Mouse (Mus musculus): ENCODE measurements around the gene Kif11. TPM values are rescaled to one million over a fixed set of nuclear protein-coding genes. Genes with fewer than 3 reads are reported as not detected.
A peak's percentile ranks its signal among the peaks of the same experiment; 100 is the strongest.

Gene Kif11
- total and polyA plus RNA-seq, 2 experiments = 0.11 to 0.55 TPM

DNA sequence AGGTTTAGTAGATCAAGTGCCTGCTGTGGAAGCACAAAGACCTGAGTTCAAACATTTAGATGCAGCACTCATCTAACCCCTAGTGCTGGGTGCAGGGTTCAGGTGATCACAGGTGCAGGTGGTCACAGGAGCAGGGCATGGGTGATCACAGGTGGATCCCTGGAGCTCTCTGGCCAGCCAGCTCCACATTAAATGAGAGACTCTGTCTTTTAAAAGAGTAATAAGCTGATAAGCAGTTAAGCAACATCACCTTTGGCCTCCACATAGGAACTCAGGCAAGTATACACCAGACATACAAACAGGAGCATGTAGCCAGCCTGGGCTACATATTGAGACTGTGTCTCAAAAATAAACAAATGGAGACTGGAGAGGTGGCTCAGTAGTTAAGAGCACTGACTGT, 27.3 kb upstream of the Kif11 start:
- Histone ChIP-seq H3K36me3 (ENCODE audit: control insufficient read depth, insufficient read depth, low read length) (peaks cover 5% of the 10 kb centered on the region), H3K27me3 (ENCODE audit: control insufficient read depth, insufficient read depth, low read length) (no peaks in the 10 kb centered on the region), H3K4me3 (ENCODE audit: insufficient read depth, low read depth, low read length) (no peak overlapping the region), H3K4me1 (ENCODE audit: control insufficient read depth, insufficient read depth, low read length) (peaks cover 13% of the 10 kb centered on the region), H3K79me2 (ENCODE audit: control insufficient read depth, insufficient read depth, low read length) (peaks cover 17% of the 10 kb centered on the region; the same call in 1 of the 2 replicates), H3K27ac (replicated peaks; ENCODE audit: insufficient read depth, low read depth, low read length) (no peak overlapping the region; the same call in 1 of the 2 replicates), H3K9ac (ENCODE audit: low read depth, low read length) (no peak overlapping the region)
- TF ChIP-seq POLR2A (IDR thresholded peaks at IDR 0.05; ENCODE audit: extremely low read depth, insufficient read depth, low read length) = no peak
- TF ChIP-seq CTCF (IDR thresholded peaks at IDR 0.05; ENCODE audit: low read depth, low read length) = no peak
- DNase-seq (ENCODE audit: extremely low read depth, low read depth, low spot score) = peak; percentile 85

DNA sequence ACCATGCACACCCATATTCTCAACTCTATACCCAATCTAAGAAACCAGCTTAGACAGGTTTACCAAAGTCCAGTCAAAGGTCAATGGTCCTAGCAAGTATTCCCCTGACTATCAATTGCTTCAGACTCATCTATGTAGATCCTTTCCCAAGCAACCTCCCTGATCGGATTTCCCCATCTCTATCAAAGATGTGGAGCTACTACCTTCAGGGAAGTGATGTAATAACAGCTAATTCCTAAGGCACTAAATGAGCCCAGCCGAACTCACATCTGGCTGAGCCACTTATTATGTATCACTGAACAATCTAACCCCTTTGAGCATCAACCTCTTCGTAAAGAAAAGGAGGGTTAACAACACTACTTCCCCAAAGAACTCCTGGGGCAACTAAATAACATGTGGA, 23.4 kb upstream of the Kif11 start:
- Histone ChIP-seq H3K27me3 (ENCODE audit: control insufficient read depth, insufficient read depth, low read length) (no peaks in the 10 kb centered on the region), H3K27ac (replicated peaks; ENCODE audit: insufficient read depth, low read depth, low read length) (no peak overlapping the region), H3K9ac (ENCODE audit: low read depth, low read length) (no peak overlapping the region), H3K36me3 (ENCODE audit: control insufficient read depth, insufficient read depth, low read length) (peaks cover 5% of the 10 kb centered on the region), H3K4me1 (ENCODE audit: control insufficient read depth, insufficient read depth, low read length) (peaks cover 10% of the 10 kb centered on the region), H3K4me3 (ENCODE audit: insufficient read depth, low read depth, low read length) (no peak overlapping the region), H3K79me2 (ENCODE audit: control insufficient read depth, insufficient read depth, low read length) (peaks cover 13% of the 10 kb centered on the region; the same call in 1 of the 2 replicates)
- TF ChIP-seq POLR2A (IDR thresholded peaks at IDR 0.05; ENCODE audit: extremely low read depth, insufficient read depth, low read length) = no peak
- no peak for TF ChIP-seq CTCF (IDR thresholded peaks at IDR 0.05; ENCODE audit: low read depth, low read length)
- DNase-seq (ENCODE audit: extremely low read depth, low read depth, low spot score) = no peak
- WGBS = 97% methylated on average over 3 of the region's 3 CpGs

DNA sequence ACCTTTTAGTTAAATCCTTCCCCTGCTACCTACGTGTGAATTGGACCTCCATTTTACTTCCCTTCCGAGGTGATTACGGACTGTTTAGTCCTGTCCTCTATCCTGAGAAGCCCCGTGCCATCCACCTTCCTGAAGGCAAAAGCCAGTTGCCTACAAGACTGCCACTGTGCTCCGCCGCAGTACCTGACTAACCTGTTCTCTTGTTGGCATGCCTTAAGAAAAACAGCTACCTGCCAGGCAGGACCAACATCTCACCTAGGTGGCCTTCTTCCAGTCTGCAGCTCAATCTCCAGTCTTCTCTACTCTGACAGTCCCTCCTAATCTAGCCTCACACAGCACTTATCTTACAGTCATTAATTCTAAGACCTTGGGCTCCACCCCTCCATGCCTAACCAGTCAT, 22.9 kb upstream of the Kif11 start:
- H3K9ac ChIP-seq (ENCODE audit: low read depth, low read length) = no peak overlapping the region

DNA sequence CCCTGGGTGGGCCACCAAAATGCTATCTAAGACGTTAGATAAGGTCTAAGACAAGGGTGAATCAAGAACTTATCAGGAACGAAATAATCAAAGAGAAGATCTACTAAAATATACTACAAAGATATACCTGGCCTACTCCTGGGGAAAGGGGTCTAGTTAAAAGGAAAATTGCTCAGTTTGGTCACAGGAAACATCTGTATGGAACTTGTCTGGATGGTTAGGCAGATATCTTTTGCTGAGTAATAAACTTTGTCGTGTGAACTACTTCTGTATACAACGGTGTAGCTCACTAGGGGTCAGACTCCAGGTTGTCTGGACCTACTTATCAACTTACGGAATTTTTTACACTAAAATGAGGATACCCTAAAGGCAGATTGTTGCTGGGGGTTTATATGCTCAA, 16.2 kb upstream of the Kif11 start:
- no peaks in the 10 kb centered on the region; the same call in 1 of the 2 replicates for H3K79me2 ChIP-seq (ENCODE audit: control insufficient read depth, insufficient read depth, low read length)
- TF ChIP-seq POLR2A (IDR thresholded peaks at IDR 0.05; ENCODE audit: extremely low read depth, insufficient read depth, low read length) (no peak), CTCF (IDR thresholded peaks at IDR 0.05; ENCODE audit: low read depth, low read length) (no peak)
- H3K4me1 ChIP-seq (ENCODE audit: control insufficient read depth, insufficient read depth, low read length) = peaks cover 1% of the 10 kb centered on the region; the same call in 1 of the 2 replicates
- no peak overlapping the region for H3K27ac ChIP-seq (replicated peaks; ENCODE audit: insufficient read depth, low read depth, low read length)
- H3K4me3 ChIP-seq (ENCODE audit: insufficient read depth, low read depth, low read length) = no peak overlapping the region
- H3K36me3 ChIP-seq (ENCODE audit: control insufficient read depth, insufficient read depth, low read length) = no peaks in the 10 kb centered on the region
- DNase-seq (ENCODE audit: extremely low read depth, low read depth, low spot score) = no peak
- WGBS = 77% methylated on average over 5 of the region's 5 CpGs
- no peaks in the 10 kb centered on the region for H3K27me3 ChIP-seq (ENCODE audit: control insufficient read depth, insufficient read depth, low read length)
- H3K9ac ChIP-seq (ENCODE audit: low read depth, low read length) = no peak overlapping the region

More for the DNA sequence above, 22.9 kb upstream of the Kif11 start:
- Histone ChIP-seq H3K79me2 (ENCODE audit: control insufficient read depth, insufficient read depth, low read length) (peaks cover 13% of the 10 kb centered on the region; the same call in 1 of the 2 replicates), H3K27ac (replicated peaks; ENCODE audit: insufficient read depth, low read depth, low read length) (no peak overlapping the region), H3K36me3 (ENCODE audit: control insufficient read depth, insufficient read depth, low read length) (peaks cover 5% of the 10 kb centered on the region), H3K4me3 (ENCODE audit: insufficient read depth, low read depth, low read length) (no peak overlapping the region), H3K4me1 (ENCODE audit: control insufficient read depth, insufficient read depth, low read length) (peaks cover 10% of the 10 kb centered on the region), H3K27me3 (ENCODE audit: control insufficient read depth, insufficient read depth, low read length) (no peaks in the 10 kb centered on the region)
- no peak for DNase-seq (ENCODE audit: extremely low read depth, low read depth, low spot score)
- 96% methylated on average over 6 of the region's 6 CpGs for WGBS
- TF ChIP-seq CTCF (IDR thresholded peaks at IDR 0.05; ENCODE audit: low read depth, low read length) = no peak
- TF ChIP-seq POLR2A (IDR thresholded peaks at IDR 0.05; ENCODE audit: extremely low read depth, insufficient read depth, low read length) = no peak

DNA sequence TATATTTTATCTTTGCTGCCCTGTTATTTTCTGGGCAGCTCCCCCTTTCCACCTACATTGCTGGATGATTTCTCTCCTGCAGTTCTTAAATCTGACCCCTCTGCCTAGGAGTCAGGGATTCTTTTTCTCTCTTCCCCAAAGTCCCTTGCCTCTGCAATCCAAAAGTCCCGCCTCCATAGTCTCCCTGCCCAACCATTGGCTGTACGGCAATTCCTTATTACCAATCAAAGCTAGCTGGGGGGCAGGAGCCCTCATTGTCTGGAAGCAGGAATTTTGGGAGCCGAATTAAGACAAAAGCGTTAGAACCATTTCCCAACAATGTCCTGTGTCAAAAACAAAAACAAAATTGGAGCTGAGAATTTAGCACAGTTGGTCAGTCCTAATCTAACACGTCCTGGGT, 13.7 kb upstream of the Kif11 start:
- no peak overlapping the region for H3K27ac ChIP-seq (replicated peaks; ENCODE audit: insufficient read depth, low read depth, low read length)
- H3K27me3 ChIP-seq (ENCODE audit: control insufficient read depth, insufficient read depth, low read length) = no peaks in the 10 kb centered on the region
- TF ChIP-seq POLR2A (IDR thresholded peaks at IDR 0.05; ENCODE audit: extremely low read depth, insufficient read depth, low read length) = no peak
- H3K4me3 ChIP-seq (ENCODE audit: insufficient read depth, low read depth, low read length) = no peak overlapping the region
- H3K4me1 ChIP-seq (ENCODE audit: control insufficient read depth, insufficient read depth, low read length) = no peaks in the 10 kb centered on the region
- 74% methylated on average over 5 of the region's 5 CpGs for WGBS
- H3K36me3 ChIP-seq (ENCODE audit: control insufficient read depth, insufficient read depth, low read length) = no peaks in the 10 kb centered on the region
- no peak overlapping the region for H3K9ac ChIP-seq (ENCODE audit: low read depth, low read length)
- no peaks in the 10 kb centered on the region for H3K79me2 ChIP-seq (ENCODE audit: control insufficient read depth, insufficient read depth, low read length)
- no peak for DNase-seq (ENCODE audit: extremely low read depth, low read depth, low spot score)

DNA sequence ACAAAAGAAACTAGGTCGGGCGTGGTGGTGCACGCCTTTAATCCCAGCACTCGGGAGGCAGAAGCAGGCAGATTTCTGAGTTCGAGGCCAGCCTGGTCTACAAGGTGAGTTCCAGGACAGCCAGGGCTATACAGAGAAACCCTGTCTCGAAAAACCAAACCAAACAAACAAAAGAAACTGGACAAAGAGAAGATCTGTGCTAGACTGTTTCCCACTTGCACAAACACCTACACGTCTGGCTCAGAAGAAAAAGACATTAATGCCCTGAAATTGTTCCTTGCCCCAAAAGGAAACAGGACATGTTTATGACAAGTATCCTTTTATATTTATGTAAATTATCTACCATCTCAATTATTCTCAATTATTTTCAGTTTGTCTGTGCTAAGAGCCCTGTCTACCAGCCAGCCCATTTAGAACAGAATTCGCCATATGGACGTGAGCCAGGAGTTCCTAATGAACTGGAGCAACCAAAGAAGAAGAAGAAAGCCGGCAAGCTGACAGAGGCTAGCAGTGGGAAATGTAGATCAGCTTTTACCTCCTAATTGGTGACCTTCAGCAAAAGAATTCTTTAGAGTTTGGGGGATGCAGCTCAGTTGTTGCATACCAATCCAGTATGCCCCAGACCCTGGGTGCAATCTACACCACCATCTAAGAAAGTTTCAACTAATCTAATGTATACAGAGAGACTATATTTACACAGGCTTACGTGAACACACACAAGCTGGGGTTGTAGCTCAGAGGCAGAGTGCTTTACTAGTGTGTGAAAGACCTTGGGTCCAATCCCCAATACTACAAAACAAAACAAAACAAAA, 12.9 kb upstream of the Kif11 start:
- no peak overlapping the region for H3K9ac ChIP-seq (ENCODE audit: low read depth, low read length)
- TF ChIP-seq CTCF (IDR thresholded peaks at IDR 0.05; ENCODE audit: low read depth, low read length) (no peak), POLR2A (IDR thresholded peaks at IDR 0.05; ENCODE audit: extremely low read depth, insufficient read depth, low read length) (no peak)
- WGBS = 82% methylated on average over 11 of the region's 11 CpGs
- DNase-seq (ENCODE audit: extremely low read depth, low read depth, low spot score) = no peak
- H3K36me3 ChIP-seq (ENCODE audit: control insufficient read depth, insufficient read depth, low read length) = no peaks in the 10 kb centered on the region
- H3K79me2 ChIP-seq (ENCODE audit: control insufficient read depth, insufficient read depth, low read length) = no peaks in the 10 kb centered on the region
- no peak overlapping the region for H3K27ac ChIP-seq (replicated peaks; ENCODE audit: insufficient read depth, low read depth, low read length)
- H3K4me3 ChIP-seq (ENCODE audit: insufficient read depth, low read depth, low read length) = no peak overlapping the region
- no peaks in the 10 kb centered on the region for H3K27me3 ChIP-seq (ENCODE audit: control insufficient read depth, insufficient read depth, low read length)
- H3K4me1 ChIP-seq (ENCODE audit: control insufficient read depth, insufficient read depth, low read length) = no peaks in the 10 kb centered on the region

All from liver, adult 2 months (tissue).